Mouse (Mus musculus): ENCODE data around the gene Atcay. TPM values are rescaled to one million over a fixed set of nuclear protein-coding genes. Genes with fewer than 3 reads are reported as not detected.
"Not testable (repeated sequence)": the region's sequence is repeated elsewhere in the genome, so short reads cannot be mapped to it uniquely, and the experiment has no call there.

The Atcay gene
- polyA plus RNA-seq, 1 experiment = not detected

- peaks cover 45% of the 10 kb centered on the region for H3K36me3 ChIP-seq (ENCODE audit: control insufficient read depth)
- H3K27me3 ChIP-seq (ENCODE audit: control insufficient read depth) = peaks cover 32% of the 10 kb centered on the region
- peaks cover 3% of the 10 kb centered on the region; the same call in 1 of the 2 replicates for H3K9me3 ChIP-seq (ENCODE audit: control insufficient read depth, low read length)
- no peak for TF ChIP-seq TAL1 (IDR thresholded peaks at IDR 0.05; ENCODE audit: low read length)
- no peak for TF ChIP-seq GATA1 (IDR thresholded peaks at IDR 0.05; ENCODE audit: low read length)
- no peak overlapping the region for H3K4me3 ChIP-seq (replicated peaks)
- H3K4me1 ChIP-seq (ENCODE audit: control insufficient read depth) = peaks cover 59% of the 10 kb centered on the region
Measured at GRCm38 (mm10) chr10:81190236-81190911, 40.3 kb downstream of the Atcay start.

- Histone ChIP-seq H3K27me3 (ENCODE audit: control insufficient read depth) (peaks cover 26% of the 10 kb centered on the region), H3K4me1 (ENCODE audit: control insufficient read depth) (peaks cover 59% of the 10 kb centered on the region)
Measured at GRCm38 (mm10) chr10:81189821-81190220, 40.8 kb downstream of the Atcay start.

DNA sequence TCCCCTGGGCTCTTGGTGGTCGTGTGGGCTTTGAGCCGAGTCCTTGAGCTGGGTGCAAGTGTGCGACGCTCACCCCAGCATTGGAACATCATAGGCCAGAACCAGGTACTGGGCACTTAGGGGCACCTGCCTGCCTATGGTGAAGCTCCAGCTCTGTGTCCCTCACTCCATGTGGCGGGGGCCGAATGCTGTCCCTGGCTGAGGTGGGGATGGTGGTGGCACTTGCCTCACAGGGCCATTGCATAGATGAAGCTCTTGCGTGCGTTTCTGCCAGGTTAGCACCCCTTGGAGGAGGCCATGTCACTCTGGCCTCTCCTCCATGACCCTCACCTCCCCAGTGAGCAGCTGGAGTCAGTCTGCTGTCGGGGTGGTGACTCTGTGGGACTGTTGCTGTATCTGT, 43.5 kb downstream of the Atcay start:
- H3K36me3 ChIP-seq (ENCODE audit: control insufficient read depth) = peaks cover 70% of the 10 kb centered on the region

More at GRCm38 (mm10) chr10:81189821-81190220, 40.8 kb downstream of the Atcay start:
- no peak for TF ChIP-seq TAL1 (IDR thresholded peaks at IDR 0.05; ENCODE audit: low read length)
- TF ChIP-seq GATA1 (IDR thresholded peaks at IDR 0.05; ENCODE audit: low read length) = no peak
- peaks cover 50% of the 10 kb centered on the region for H3K36me3 ChIP-seq (ENCODE audit: control insufficient read depth)
- H3K4me3 ChIP-seq (replicated peaks) = no peak overlapping the region
- peaks cover 3% of the 10 kb centered on the region; the same call in 1 of the 2 replicates for H3K9me3 ChIP-seq (ENCODE audit: control insufficient read depth, low read length)

DNA sequence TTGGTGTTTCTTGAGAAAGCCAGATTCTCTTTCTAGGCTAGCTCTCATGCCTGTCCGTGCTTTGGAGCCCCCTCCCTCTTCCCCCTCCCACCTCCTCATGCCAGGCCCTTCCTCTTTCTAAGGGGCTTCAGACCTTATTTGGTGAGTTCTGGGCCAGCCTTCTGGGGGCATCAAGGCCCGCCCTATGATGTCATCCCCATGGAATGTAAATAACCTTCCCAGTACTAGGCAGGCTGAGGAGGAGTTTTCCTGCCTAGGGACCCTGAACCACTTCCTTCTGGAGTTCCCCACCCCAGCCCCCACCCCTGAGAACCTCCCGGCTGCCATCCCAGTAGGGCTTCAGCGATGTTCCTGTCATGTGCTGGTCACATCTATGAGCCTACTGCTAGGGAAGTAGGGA, 45.9 kb downstream of the Atcay start:
- Histone ChIP-seq H3K4me1 (ENCODE audit: control insufficient read depth) (peaks cover 57% of the 10 kb centered on the region), H3K27me3 (ENCODE audit: control insufficient read depth) (no peaks in the 10 kb centered on the region), H3K4me3 (replicated peaks) (no peak overlapping the region), H3K36me3 (ENCODE audit: control insufficient read depth) (peaks cover 75% of the 10 kb centered on the region), H3K9me3 (ENCODE audit: control insufficient read depth, low read length) (no peaks in the 10 kb centered on the region)
- TF ChIP-seq TAL1 (IDR thresholded peaks at IDR 0.05; ENCODE audit: low read length) (no peak), GATA1 (IDR thresholded peaks at IDR 0.05; ENCODE audit: low read length) (no peak)

More for the DNA sequence above, 43.5 kb downstream of the Atcay start:
- Histone ChIP-seq H3K9me3 (ENCODE audit: control insufficient read depth, low read length) (no peaks in the 10 kb centered on the region), H3K4me1 (ENCODE audit: control insufficient read depth) (peaks cover 60% of the 10 kb centered on the region), H3K27me3 (ENCODE audit: control insufficient read depth) (no peaks in the 10 kb centered on the region), H3K4me3 (replicated peaks) (no peak overlapping the region)
- TF ChIP-seq TAL1 (IDR thresholded peaks at IDR 0.05; ENCODE audit: low read length) (no peak), GATA1 (IDR thresholded peaks at IDR 0.05; ENCODE audit: low read length) (no peak)

GRCm38 (mm10) chr10:81183805-81184204, 46.8 kb downstream of the Atcay start, which contains the start of gene 4930442H23Rik:
Gene 4930442H23Rik, minus strand, starts transcription at chr10:81183849.
- TF ChIP-seq GATA1 (IDR thresholded peaks at IDR 0.05; ENCODE audit: low read length) (no peak), TAL1 (IDR thresholded peaks at IDR 0.05; ENCODE audit: low read length) (no peak)
- Histone ChIP-seq H3K9me3 (ENCODE audit: control insufficient read depth, low read length) (no peaks in the 10 kb centered on the region), H3K4me3 (replicated peaks) (peak within 1 kb of the TSS; percentile 72), H3K36me3 (ENCODE audit: control insufficient read depth) (peaks cover 81% of the 10 kb centered on the region), H3K4me1 (ENCODE audit: control insufficient read depth) (peaks cover 64% of the 10 kb centered on the region), H3K27me3 (ENCODE audit: control insufficient read depth) (no peaks in the 10 kb centered on the region; the same call in 1 of the 2 replicates)

GRCm38 (mm10) chr10:81182336-81183333, 48.0 kb downstream of the Atcay start, which contains the start of gene Dapk3:
Gene Dapk3, plus strand, starts transcription at chr10:81183005.
- Histone ChIP-seq H3K27me3 (ENCODE audit: control insufficient read depth) (no peaks in the 10 kb centered on the region; the same call in 1 of the 2 replicates), H3K9me3 (ENCODE audit: control insufficient read depth, low read length) (no peaks in the 10 kb centered on the region), H3K36me3 (ENCODE audit: control insufficient read depth) (peaks cover 87% of the 10 kb centered on the region), H3K4me1 (ENCODE audit: control insufficient read depth) (peaks cover 73% of the 10 kb centered on the region), H3K4me3 (replicated peaks) (peak within 1 kb of the TSS; percentile 72)
- TF ChIP-seq TAL1 (IDR thresholded peaks at IDR 0.05; ENCODE audit: low read length) (no peak), GATA1 (IDR thresholded peaks at IDR 0.05; ENCODE audit: low read length) (no peak)

GRCm38 (mm10) chr10:81181860-81182259, 48.8 kb downstream of the Atcay start:
- Histone ChIP-seq H3K36me3 (ENCODE audit: control insufficient read depth) (peaks cover 88% of the 10 kb centered on the region), H3K4me1 (ENCODE audit: control insufficient read depth) (peaks cover 76% of the 10 kb centered on the region)
- not testable (repeated sequence) for H3K9me3 ChIP-seq (ENCODE audit: control insufficient read depth, low read length); H3K4me3 ChIP-seq (replicated peaks); H3K27me3 ChIP-seq (ENCODE audit: control insufficient read depth)

- Histone ChIP-seq H3K9me3 (ENCODE audit: control insufficient read depth, low read length) (no peaks in the 10 kb centered on the region), H3K36me3 (ENCODE audit: control insufficient read depth) (peaks cover 82% of the 10 kb centered on the region), H3K27me3 (ENCODE audit: control insufficient read depth) (no peaks in the 10 kb centered on the region; the same call in 1 of the 2 replicates), H3K4me1 (ENCODE audit: control insufficient read depth) (peaks cover 80% of the 10 kb centered on the region), H3K4me3 (replicated peaks) (no peak overlapping the region)
- TF ChIP-seq TAL1 (IDR thresholded peaks at IDR 0.05; ENCODE audit: low read length) = no peak
- TF ChIP-seq GATA1 (IDR thresholded peaks at IDR 0.05; ENCODE audit: low read length) = no peak
Measured at GRCm38 (mm10) chr10:81180946-81181345, 49.7 kb downstream of the Atcay start.

Data from erythroblast, embryonic 14.5 days (primary cell).